Mouse (Mus musculus): ENCODE results near the gene Fmnl3. TPM values are rescaled to one million over a fixed set of nuclear protein-coding genes. Genes with fewer than 3 reads are reported as not detected.

Fmnl3 gene
- total RNA-seq, 2 experiments from 2014 or later: 5.5 to 7.2 TPM

DNA sequence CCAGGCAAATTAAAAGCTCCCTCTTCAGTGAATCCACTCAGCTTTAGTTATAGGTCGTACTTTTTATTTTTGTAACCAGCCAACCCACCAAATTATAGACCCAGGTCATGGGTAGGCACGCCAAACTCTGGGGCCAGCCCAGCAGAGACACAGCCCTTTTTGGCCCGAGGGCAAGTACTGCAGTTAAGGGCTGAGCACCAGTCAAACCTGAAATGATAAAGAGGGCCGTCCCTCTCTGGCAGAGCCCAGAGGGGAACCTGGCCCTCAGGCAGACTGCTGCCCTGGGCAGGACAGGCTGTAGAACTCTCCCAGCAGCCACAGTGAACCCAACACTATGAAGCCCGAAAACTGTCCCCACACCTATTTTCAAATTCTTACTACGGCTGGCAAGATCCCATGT, 13.8 kb downstream of the Fmnl3 start:
- TF ChIP-seq CTCF (IDR thresholded peaks at IDR 0.05): no peak
- peak overlapping the region; percentile 25; the same call in 1 of the 2 replicates for H3K27ac ChIP-seq
- no peak overlapping the region for H3K4me3 ChIP-seq
- DNase-seq: no peak
- intact Hi-C loops (cut with DNase I): no loop called here

DNA sequence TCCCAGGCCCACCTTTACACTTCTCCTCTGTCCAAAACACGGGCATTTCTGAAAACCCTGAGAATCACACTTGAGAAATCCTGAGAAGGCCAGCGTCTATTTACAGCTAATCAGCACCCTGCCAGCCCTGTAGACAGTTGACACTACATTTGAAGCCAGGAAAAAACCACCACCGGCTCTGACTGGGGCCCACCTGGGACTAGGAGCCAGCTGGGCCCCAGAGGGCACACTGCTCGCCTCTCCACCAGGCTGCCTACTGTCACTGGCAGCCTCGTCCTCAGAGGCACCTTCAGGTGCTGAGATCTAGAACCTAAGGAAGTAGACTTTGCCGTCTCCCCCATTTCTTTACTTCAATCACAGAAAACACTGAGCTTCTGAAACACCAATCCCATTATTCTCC, 14.6 kb downstream of the Fmnl3 start:
- intact Hi-C loops (cut with DNase I): no loop called here
- Histone ChIP-seq H3K4me3 (no peak overlapping the region), H3K27ac (peak overlapping the region; percentile 25; the same call in 1 of the 2 replicates)
- no peak for TF ChIP-seq CTCF (IDR thresholded peaks at IDR 0.05)
- DNase-seq: peak; percentile 29

DNA sequence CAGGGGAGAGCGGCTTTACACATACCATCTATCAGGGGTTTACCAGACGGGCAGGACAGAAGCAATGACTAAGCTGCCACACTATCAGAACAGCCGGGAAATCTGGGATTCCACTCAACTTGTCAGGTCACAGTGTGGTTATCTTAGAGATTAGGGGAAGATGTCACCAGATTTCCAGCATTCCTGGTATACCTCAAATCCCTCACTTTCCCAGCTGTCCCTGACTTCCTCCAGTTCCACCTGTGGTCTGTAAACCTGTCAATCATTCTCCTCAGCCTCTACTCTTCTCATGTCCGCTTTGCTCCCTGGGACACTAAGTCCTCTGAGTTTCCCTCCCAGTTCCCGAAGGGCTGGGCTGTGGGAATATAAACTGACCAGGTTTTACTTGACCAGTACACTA, 18.0 kb downstream of the Fmnl3 start:
- Histone ChIP-seq H3K4me3 (no peak overlapping the region), H3K27ac (no peak overlapping the region)
- peak; percentile 3 for DNase-seq
- intact Hi-C loops (cut with DNase I): no loop called here
- TF ChIP-seq CTCF (IDR thresholded peaks at IDR 0.05): no peak

DNA sequence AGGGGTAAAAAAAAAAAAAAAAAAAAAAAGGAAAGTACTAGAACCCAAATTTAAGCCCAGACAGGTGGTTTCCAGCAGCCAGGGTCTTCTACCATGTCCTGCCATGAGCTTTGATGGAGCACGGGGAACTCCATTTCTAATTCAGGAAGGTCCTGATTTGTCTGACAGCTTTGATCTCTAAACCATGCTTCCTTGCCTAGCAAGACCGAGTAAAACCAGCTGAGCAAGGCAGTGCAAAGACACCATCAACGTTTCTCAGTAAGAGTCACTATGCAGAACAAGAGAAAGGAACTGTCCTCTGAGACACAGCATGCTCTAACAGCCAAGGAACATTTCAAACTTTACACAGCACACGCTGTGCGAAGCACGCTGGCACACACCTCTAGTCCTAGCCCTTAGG, 18.7 kb downstream of the Fmnl3 start:
- Histone ChIP-seq H3K4me3 (no peak overlapping the region), H3K27ac (no peak overlapping the region)
- DNase-seq: peak; percentile 1
- intact Hi-C loops (cut with DNase I): no loop called here
- TF ChIP-seq CTCF (IDR thresholded peaks at IDR 0.05): no peak

DNA sequence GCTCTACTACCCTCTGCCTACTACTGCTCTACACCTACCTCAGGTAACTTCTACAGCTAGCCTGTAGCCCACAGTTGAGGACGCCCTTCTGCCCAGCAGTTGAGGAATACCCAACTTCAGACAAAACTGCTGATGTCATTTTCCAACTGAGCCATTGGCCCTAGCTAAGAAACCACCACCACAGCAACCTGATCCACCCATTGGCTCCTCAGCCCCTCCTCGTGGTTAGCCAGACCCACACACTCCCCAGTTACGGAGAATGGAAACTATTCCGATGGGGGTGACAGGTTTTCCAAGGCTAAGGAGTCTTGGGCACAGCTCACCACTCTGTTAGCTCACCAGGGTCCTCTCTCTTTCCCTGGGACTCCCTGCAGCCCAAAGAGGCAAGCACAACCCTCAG, 25.3 kb downstream of the Fmnl3 start:
- no peak for TF ChIP-seq CTCF (IDR thresholded peaks at IDR 0.05)
- H3K27ac ChIP-seq: peak overlapping the region; percentile 83
- DNase-seq: peak; percentile 65
- intact Hi-C loops (cut with DNase I): no loop called here
- peak overlapping the region; percentile 51 for H3K4me3 ChIP-seq

DNA sequence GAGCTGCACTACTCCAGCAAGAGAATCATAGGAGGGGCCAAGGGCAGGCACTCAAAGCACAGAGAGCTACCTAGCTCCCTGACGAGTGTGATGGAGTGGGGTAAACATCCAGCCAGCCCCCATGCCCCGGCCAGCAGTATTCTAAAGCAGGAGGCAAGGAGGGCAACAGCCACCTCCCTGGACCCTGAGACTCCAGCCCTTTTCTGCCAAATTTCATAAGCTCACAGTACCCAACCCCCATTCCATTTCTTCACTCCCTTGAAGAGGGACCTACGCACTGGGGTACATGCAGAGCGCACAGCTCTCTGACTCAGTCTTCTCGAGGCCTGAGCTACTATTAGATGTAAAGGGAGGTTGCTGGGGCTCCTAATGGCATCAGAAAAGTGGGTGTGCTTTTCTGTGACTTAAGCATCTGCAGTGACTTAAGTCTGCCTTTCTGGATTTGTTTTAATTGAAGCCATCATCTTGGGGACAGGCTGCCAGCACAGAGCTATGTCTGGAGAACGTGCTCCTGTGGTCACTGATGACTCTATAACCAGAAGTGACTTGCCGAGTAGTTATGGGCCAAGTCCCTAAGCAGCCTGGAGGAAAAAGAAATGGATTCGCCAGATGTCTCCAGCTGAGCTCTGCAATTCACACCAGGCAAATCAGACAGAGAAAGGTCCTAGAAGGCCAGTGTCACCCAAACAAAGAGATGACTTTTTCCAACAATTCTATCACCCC, 26.0 kb downstream of the Fmnl3 start:
- TF ChIP-seq CTCF (IDR thresholded peaks at IDR 0.05): no peak
- peak; percentile 61 for DNase-seq
- intact Hi-C loops (cut with DNase I): no loop called here
- peak overlapping the region; percentile 83 for H3K27ac ChIP-seq
- peak overlapping the region; percentile 51 for H3K4me3 ChIP-seq

DNA sequence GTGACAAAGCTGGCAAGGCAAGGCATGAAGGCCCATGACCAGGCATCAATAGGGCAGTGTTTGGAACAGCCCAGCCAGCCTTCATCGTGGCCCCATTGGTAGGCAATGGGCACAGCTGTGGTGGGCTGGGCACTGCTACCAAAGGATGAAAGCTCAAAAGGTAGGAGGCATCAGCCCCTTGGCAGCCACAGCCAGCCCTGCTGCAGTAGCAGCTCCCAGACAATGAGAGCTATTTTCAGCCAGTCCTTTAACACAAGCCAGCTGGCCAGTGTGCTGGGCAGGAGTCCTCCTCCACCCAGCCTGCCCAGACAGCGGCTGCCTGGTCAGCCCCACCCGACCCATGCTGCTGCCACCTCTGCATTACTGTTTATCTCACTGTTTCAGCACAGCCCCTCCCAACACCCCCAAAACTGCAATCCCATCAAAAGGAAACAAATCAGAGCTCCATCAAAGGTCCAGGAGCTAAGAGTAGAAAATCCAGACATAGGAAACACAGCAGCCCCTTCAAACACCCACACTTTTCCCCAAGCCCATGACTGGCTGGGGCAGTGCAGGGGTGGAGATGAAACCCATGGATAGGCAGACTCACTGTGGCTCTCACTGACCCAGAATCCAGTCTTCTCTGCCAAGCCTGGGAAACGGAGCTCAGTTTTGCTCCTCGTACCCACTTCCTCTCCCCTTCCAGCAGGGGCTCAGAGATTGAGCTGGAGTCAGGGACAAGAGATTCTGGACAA, 26.7 kb downstream of the Fmnl3 start:
- peak; percentile 85 for DNase-seq
- H3K27ac ChIP-seq: peak overlapping the region; percentile 83
- TF ChIP-seq CTCF (IDR thresholded peaks at IDR 0.05): no peak
- peak overlapping the region; percentile 51 for H3K4me3 ChIP-seq
- intact Hi-C loops (cut with DNase I): no loop called here

DNA sequence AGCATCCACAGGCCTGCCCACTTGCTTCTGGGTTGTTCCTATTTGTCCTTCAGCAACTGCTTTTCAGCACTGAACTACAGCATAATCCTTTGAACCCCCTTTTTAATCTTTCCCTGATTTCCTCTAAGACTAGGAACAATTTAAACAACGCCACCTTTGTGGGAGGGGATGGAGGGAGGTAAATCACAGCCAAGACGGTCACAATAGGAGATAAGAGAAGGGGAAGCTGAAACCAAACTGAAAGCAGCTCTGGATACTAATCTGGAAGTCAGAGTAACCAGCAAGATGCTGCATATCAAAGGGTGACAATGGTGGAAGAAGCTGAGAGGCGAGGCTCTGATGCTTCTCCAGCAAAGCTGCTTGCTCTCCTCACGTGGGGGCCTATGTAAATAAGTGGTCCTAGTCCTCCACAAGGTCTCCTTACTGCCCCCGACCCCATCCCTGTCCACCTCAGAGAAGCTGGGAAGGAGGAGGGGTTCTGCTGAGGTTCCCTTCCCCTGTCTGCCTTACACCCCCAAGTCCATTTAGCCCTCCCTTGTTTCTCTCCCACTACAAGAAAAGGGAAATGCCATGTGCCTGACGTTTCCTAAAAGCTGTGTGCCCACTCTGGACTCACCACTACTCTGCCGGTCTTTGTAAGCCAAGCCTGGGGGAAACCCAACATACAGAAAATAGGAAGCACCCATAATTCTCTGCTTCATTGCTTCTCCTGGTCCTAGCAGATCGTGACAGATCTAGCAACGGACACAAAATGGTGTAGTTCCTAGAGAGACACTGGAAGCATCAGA, 27.9 kb downstream of the Fmnl3 start:
- intact Hi-C loops (cut with DNase I): no loop called here
- peak; percentile 7 for DNase-seq
- TF ChIP-seq CTCF (IDR thresholded peaks at IDR 0.05): no peak
- peak overlapping the region; percentile 83 for H3K27ac ChIP-seq
- H3K4me3 ChIP-seq: no peak overlapping the region

DNA sequence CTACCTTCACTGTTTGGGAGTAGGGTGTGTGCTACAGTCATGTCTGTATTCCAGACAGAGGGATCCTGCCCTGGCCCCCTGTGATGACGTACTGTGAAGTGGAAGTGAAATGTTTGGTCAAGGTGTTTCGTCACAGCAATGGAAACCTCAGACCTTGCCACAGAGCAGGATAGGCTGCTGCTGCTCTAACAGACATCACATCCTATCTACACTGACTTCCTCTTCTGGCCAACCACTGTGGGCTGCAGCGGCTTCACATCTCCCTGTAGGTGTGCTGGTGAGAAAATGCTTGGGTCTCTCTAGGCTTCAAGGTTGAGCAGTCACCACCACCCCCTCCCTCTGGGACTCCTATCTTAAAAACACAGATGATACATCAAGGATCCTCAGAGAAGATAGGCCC, 29.2 kb downstream of the Fmnl3 start:
- H3K27ac ChIP-seq: peak overlapping the region; percentile 83; the same call in 1 of the 2 replicates
- intact Hi-C loops (cut with DNase I): no loop called here
- no peak for DNase-seq
- no peak overlapping the region for H3K4me3 ChIP-seq
- no peak for TF ChIP-seq CTCF (IDR thresholded peaks at IDR 0.05)

DNA sequence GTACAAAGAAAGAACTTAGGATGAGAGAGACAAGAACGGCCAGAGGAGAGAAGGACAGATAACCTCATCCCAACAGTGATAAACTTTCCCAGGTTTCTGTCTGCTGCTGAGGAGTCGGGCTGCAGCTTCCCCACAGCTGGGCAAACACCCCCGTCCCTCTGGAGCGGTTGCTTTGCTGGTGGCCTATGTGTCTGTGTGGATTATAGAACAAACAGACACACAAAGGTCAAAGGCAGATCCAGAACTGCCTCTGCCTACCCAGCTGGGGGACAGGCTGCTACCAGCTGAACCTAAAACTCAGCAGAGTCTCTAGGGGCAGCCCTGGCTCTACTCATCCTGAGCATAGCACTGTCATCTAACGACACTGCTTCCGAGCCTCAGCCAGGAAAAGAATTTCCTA, 30.6 kb downstream of the Fmnl3 start:
- peak overlapping the region; percentile 35; the same call in 1 of the 2 replicates for H3K27ac ChIP-seq
- H3K4me3 ChIP-seq: no peak overlapping the region
- intact Hi-C loops (cut with DNase I): no loop called here
- DNase-seq: no peak
- no peak for TF ChIP-seq CTCF (IDR thresholded peaks at IDR 0.05)

DNA sequence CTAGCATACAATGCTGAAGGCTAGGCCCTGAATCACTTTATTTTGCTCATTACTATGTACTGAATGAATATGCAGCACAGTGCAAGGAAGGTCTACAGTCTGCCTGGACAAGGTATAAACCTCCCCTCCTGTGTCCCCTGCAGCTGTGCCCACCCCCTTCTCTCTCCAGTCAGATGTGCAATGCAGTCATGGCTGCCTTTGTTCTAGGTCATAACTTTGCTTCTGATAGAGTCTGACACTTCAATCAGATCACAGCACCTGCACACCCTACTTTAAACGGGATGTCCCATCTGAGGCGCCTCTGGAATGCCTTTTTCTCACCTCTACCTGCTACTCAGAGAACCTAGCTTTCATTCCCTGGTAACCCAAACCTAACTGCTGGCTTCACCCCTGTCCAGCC, 31.4 kb downstream of the Fmnl3 start:
- DNase-seq: no peak
- H3K4me3 ChIP-seq: no peak overlapping the region
- intact Hi-C loops (cut with DNase I): no loop called here
- no peak overlapping the region for H3K27ac ChIP-seq
- TF ChIP-seq CTCF (IDR thresholded peaks at IDR 0.05): no peak

DNA sequence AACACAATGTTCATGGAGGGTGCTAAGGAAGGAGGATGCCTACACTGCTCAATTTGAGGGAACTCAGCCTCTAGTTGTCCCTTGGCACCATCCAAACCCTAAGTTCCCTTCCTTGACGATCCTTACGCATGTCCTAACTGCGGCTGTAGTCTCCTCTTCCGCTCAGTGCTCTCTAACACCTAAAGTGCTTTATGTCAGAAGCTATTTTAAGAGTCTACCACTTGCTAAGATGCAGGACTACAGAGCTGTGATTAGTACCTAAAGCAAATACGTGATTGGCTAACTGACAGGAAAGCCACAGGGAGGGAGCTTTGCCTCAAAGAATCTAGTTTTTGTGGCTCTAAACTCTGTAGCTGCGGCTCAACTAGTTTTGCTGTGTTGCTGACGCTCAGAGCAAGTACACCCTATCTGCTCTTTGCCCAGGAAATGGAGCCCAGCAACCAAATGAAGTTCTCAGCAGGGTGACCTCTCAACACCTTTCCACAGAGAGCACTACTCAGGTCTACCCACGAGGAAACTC, 34.4 kb downstream of the Fmnl3 start:
- no peak for TF ChIP-seq CTCF (IDR thresholded peaks at IDR 0.05)

More for the DNA sequence above, 34.4 kb downstream of the Fmnl3 start:
- intact Hi-C loops (cut with DNase I): no loop called here
- DNase-seq: no peak
- H3K4me3 ChIP-seq: no peak overlapping the region
- H3K27ac ChIP-seq: peak overlapping the region; percentile 91; the same call in 1 of the 2 replicates

All from gastrocnemius, adult 2 months (tissue).